8 mouse cellular contexts compared by ENCODE assay signal in the genomic region with DNA sequence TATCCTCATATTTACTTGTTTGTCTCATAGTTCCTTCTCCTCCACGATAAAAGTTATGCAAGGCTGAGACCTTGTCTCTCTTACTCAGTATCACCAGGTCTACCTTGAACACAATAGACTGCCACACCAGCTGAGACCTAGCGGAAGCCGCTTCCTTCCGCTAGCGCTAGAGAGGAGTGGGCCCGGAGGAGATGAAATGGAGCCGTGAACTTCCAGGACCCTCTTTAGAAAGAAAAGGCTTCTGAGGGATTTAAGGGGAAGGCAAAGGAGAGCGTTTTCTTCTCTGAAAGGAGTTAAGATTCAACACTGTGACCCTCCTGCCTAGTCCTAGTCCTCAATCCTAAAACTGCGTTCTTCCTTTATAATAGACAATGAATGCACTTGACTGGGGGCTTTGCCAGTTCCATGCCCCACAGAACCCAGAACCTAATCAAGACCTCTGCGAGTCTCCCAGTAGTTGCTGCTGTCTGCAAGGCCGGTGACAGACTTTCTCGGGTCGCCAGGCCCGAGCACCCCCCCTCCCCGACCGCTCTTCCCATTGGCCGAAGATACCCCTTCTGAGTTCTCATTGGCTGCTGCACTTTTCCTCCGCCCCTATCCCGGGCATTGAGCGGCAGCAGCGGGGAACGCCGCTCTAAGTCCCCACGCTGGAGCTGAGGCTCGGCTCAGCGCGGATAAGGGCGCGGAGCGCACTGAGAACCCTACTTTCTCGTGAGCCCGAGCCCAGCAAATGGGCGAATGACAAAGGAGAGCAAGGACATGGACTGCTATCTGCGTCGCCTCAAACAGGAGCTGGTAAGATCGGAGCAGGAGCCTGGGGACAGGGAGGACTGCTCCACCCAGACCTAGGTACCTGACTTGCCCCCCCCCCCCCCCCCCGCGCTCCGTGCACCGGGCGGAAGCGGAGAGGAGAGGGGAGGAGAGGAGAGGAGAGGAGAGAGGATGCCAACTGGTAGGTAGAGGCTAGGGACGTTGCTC. TPM values are rescaled to one million over a fixed set of nuclear protein-coding genes. Genes with fewer than 3 reads are reported as not detected.
DNase-seq lines count a peak whose midpoint lies in the region; ATAC-seq and TF ChIP-seq lines count a peak whose summit lies in the region.

Inka2 (plus strand) TSS at position 569 of the 978 bp plus-strand sequence.

- no peaks in the 10 kb centered on the region for H3K27me3 ChIP-seq in ES-Bruce4 (ENCODE audit: control insufficient read depth, insufficient read depth, low read length, poor library complexity, severe bottlenecking)
- peaks cover 60% of the 10 kb centered on the region for H3K27me3 ChIP-seq in forebrain, embryonic 10.5 days (ENCODE audit: poor library complexity, severe bottlenecking)
- H3K27me3 ChIP-seq in heart, embryonic 16.5 days (ENCODE audit: control insufficient read depth, insufficient read depth, low read length), result no peaks in the 10 kb centered on the region
- peaks cover 31% of the 10 kb centered on the region for H3K27me3 ChIP-seq in liver, postnatal 0 days (ENCODE audit: insufficient read depth, low read length)
- 0 out of 2 replicates have a peak, but pooled peaks cover 2% of the 10 kb centered on the region for H3K27me3 ChIP-seq in neural tube, embryonic 14.5 days (ENCODE audit: control insufficient read depth, insufficient read depth, low read length)
- no peaks in the 10 kb centered on the region for H3K27me3 ChIP-seq in testis, adult 2 months (ENCODE audit: control insufficient read depth, insufficient read depth, low read length)

- no peaks in the 10 kb centered on the region for H3K9me3 ChIP-seq in ES-Bruce4 (replicated peaks; ENCODE audit: control insufficient read depth, insufficient read depth, low read length, poor library complexity, severe bottlenecking)
- no peaks in the 10 kb centered on the region for H3K9me3 ChIP-seq in forebrain, embryonic 10.5 days
- H3K9me3 ChIP-seq in heart, embryonic 16.5 days (replicated peaks; ENCODE audit: control insufficient read depth, low read length), result no peaks in the 10 kb centered on the region
- no peaks in the 10 kb centered on the region for H3K9me3 ChIP-seq in liver, postnatal 0 days (ENCODE audit: low read length)
- no peaks in the 10 kb centered on the region for H3K9me3 ChIP-seq in neural tube, embryonic 14.5 days (ENCODE audit: control insufficient read depth, low read length)

- peak; percentile 93 for ATAC-seq in heart, embryonic 16.5 days (replicated peaks; ENCODE audit: extremely low read depth, insufficient read depth, low FRiP score)
- peak; percentile 88 for ATAC-seq in liver, postnatal 0 days
- ATAC-seq in neural tube, embryonic 14.5 days (ENCODE audit: low read depth), result peak; percentile 97

- no peaks in the 10 kb centered on the region for H3K4me1 ChIP-seq in ES-Bruce4 (ENCODE audit: control insufficient read depth, insufficient read depth, low read length)
- H3K4me1 ChIP-seq in forebrain, embryonic 10.5 days, result peaks cover 57% of the 10 kb centered on the region
- H3K4me1 ChIP-seq in heart, embryonic 16.5 days (ENCODE audit: control insufficient read depth, insufficient read depth, low read length), result peaks cover 45% of the 10 kb centered on the region
- peaks cover 36% of the 10 kb centered on the region for H3K4me1 ChIP-seq in liver, postnatal 0 days (ENCODE audit: insufficient read depth)
- H3K4me1 ChIP-seq in neural tube, embryonic 14.5 days (ENCODE audit: control insufficient read depth, insufficient read depth, low read length), result peaks cover 6% of the 10 kb centered on the region; the same call in 1 of the 2 replicates
- peaks cover 14% of the 10 kb centered on the region for H3K4me1 ChIP-seq in testis, adult 2 months (ENCODE audit: control insufficient read depth, insufficient read depth, low read length)

- no peak for TF ChIP-seq EP300 in ES-Bruce4 (IDR thresholded peaks at IDR 0.05; ENCODE audit: insufficient read depth, low read depth, low read length)
- no peak for TF ChIP-seq EP300 in liver, postnatal 0 days (IDR thresholded peaks at IDR 0.05; ENCODE audit: low read depth)

- no peak for TF ChIP-seq CTCF in ES-Bruce4 (IDR thresholded peaks at IDR 0.05; ENCODE audit: low read depth, low read length)
- no peak for TF ChIP-seq CTCF in liver, postnatal 0 days (IDR thresholded peaks at IDR 0.05; ENCODE audit: low read depth)
- TF ChIP-seq CTCF in testis, adult 2 months (IDR thresholded peaks at IDR 0.05; ENCODE audit: control insufficient read depth, insufficient read depth, insufficient replicate concordance, low read depth, low read length), result no peak

- DNase-seq in c-Kit-positive CD71-negative TER-119-negative erythroid progenitor cells, embryonic 14.5 days (ENCODE audit: low read depth), result peak; percentile 70
- peak; percentile 83 for DNase-seq in forebrain, embryonic 10.5 days (ENCODE audit: extremely low spot score, low spot score)
- DNase-seq in kidney, postnatal 25 days, result peak; percentile 78 to 90
- peak; percentile 79 for DNase-seq in liver, postnatal 0 days

- 1% methylated on average over 40 of the region's 43 CpGs for WGBS in forebrain, embryonic 10.5 days
- WGBS in heart, embryonic 16.5 days, result 5% methylated on average over 41 of the region's 43 CpGs
- WGBS in liver, postnatal 0 days (ENCODE audit: insufficient replicate concordance), result 6% methylated on average over 37 of the region's 43 CpGs
- WGBS in neural tube, embryonic 14.5 days, result 3% methylated on average over 38 of the region's 43 CpGs

- peak within 1 kb of the TSS; percentile 79 for H3K9ac ChIP-seq in ES-Bruce4 (ENCODE audit: low read depth, poor library complexity, severe bottlenecking)
- H3K9ac ChIP-seq in heart, embryonic 16.5 days (ENCODE audit: low read length), result peak within 1 kb of the TSS; percentile 81
- H3K9ac ChIP-seq in liver, postnatal 0 days (replicated peaks), result peak within 1 kb of the TSS; percentile 61
- H3K9ac ChIP-seq in neural tube, embryonic 14.5 days (replicated peaks; ENCODE audit: low read depth, low read length), result peak within 1 kb of the TSS; percentile 52

- no peak within 1 kb of the TSS for H3K27ac ChIP-seq in ES-Bruce4 (ENCODE audit: insufficient read depth, low read length)
- H3K27ac ChIP-seq in forebrain, embryonic 10.5 days, result peak within 1 kb of the TSS; percentile 79
- peak within 1 kb of the TSS; percentile 72 for H3K27ac ChIP-seq in heart, embryonic 16.5 days (ENCODE audit: low read length)
- H3K27ac ChIP-seq in liver, postnatal 0 days (ENCODE audit: low read depth), result no peak within 1 kb of the TSS
- H3K27ac ChIP-seq in neural tube, embryonic 14.5 days (ENCODE audit: low read depth, low read length), result no peak within 1 kb of the TSS
- H3K27ac ChIP-seq in testis, adult 2 months (ENCODE audit: control insufficient read depth, insufficient read depth, low read depth, low read length), result no peak within 1 kb of the TSS

- H3K4me3 ChIP-seq in ES-Bruce4 (ENCODE audit: low read depth, low read length), result peak within 1 kb of the TSS; percentile 88
- H3K4me3 ChIP-seq in forebrain, embryonic 10.5 days, result peak within 1 kb of the TSS; percentile 60
- peak within 1 kb of the TSS; percentile 68 for H3K4me3 ChIP-seq in heart, embryonic 16.5 days (ENCODE audit: low read length)
- H3K4me3 ChIP-seq in liver, postnatal 0 days (ENCODE audit: low read depth, low read length), result peak within 1 kb of the TSS; percentile 62
- peak within 1 kb of the TSS; percentile 37 for H3K4me3 ChIP-seq in neural tube, embryonic 14.5 days (ENCODE audit: low read depth, low read length)
- H3K4me3 ChIP-seq in testis, adult 2 months (ENCODE audit: control insufficient read depth, low read depth, low read length), result peak within 1 kb of the TSS; percentile 84

- peak within 1 kb of the TSS; percentile 79 for H3K4me2 ChIP-seq in heart, embryonic 16.5 days (ENCODE audit: low read depth, low read length)
- peak within 1 kb of the TSS; percentile 95 for H3K4me2 ChIP-seq in liver, postnatal 0 days (ENCODE audit: low read depth, low read length)
- peak within 1 kb of the TSS; percentile 92 for H3K4me2 ChIP-seq in neural tube, embryonic 14.5 days (ENCODE audit: low read depth, low read length)

- no peaks in the 10 kb centered on the region for H3K36me3 ChIP-seq in ES-Bruce4 (ENCODE audit: control insufficient read depth, insufficient read depth, low read length, poor library complexity, severe bottlenecking)
- no peaks in the 10 kb centered on the region for H3K36me3 ChIP-seq in forebrain, embryonic 10.5 days (replicated peaks)
- H3K36me3 ChIP-seq in heart, embryonic 16.5 days (ENCODE audit: control insufficient read depth, insufficient read depth), result no peaks in the 10 kb centered on the region
- no peaks in the 10 kb centered on the region for H3K36me3 ChIP-seq in liver, postnatal 0 days (replicated peaks; ENCODE audit: insufficient read depth, low read length)
- no peaks in the 10 kb centered on the region for H3K36me3 ChIP-seq in neural tube, embryonic 14.5 days (ENCODE audit: control insufficient read depth, insufficient read depth, low read length)
- no peaks in the 10 kb centered on the region for H3K36me3 ChIP-seq in testis, adult 2 months (ENCODE audit: control insufficient read depth, insufficient read depth, low read length)

- TF ChIP-seq POLR2A in ES-Bruce4 (IDR thresholded peaks at IDR 0.05; ENCODE audit: insufficient read depth, low read length), result no peak
- TF ChIP-seq POLR2A in testis, adult 2 months (IDR thresholded peaks at IDR 0.05; ENCODE audit: control insufficient read depth, low read depth, low read length), result no peak

RNA-seq across cellular contexts. Expression of gene Inka2, which starts in this region (rescaled TPM):
- 2.9 and 4.3 TPM in 2 replicates for polyA plus RNA-seq in ES-Bruce4 (2011; ENCODE audit: insufficient read depth, insufficient read length, low read depth, missing spikeins)
- polyA plus RNA-seq in forebrain, embryonic 10.5 days (2016; fragmentation: Nextera tagmentation; extraction: Ambion mirVana), result 1.5 and 2.0 TPM in 2 replicates
- polyA plus RNA-seq in heart, embryonic 16.5 days (2015; fragmentation: Nextera tagmentation; extraction: Ambion mirVana), result 2.9 and 3.3 TPM in 2 replicates
- polyA plus RNA-seq in liver, postnatal 0 days (2015; fragmentation: Nextera tagmentation; extraction: Ambion mirVana), result 0.13 and 0.17 TPM in 2 replicates
- polyA plus RNA-seq in neural tube, embryonic 14.5 days (2014; fragmentation: Nextera tagmentation; extraction: Ambion mirVana), result 3.1 and 3.6 TPM in 2 replicates
- polyA plus RNA-seq in testis, adult 2 months (2012; rRNA removed), result 0.30 and 0.32 TPM in 2 replicates

Comparison
In these comparisons a context has a peak if more than half of its experiments do, and no peak if none do; other contexts are left out.
1. Peak in DNase-seq, ATAC-seq, H3K4me3 ChIP-seq, H3K9ac ChIP-seq and H3K4me2 ChIP-seq in liver, postnatal 0 days; RNA of the gene not detected or under 1 TPM.
2. H3K27ac ChIP-seq: peak in forebrain, embryonic 10.5 days (single experiment) and heart, embryonic 16.5 days (single experiment); none in ES-Bruce4 (single experiment), liver, postnatal 0 days (single experiment), neural tube, embryonic 14.5 days (single experiment) and testis, adult 2 months (single experiment).
3. H3K4me3 ChIP-seq: peak in every context shown above with its lines; median percentile 88 in ES-Bruce4; 84 in testis, adult 2 months; 68 in heart, embryonic 16.5 days; 62 in liver, postnatal 0 days; 60 in forebrain, embryonic 10.5 days; 37 in neural tube, embryonic 14.5 days.
4. Peak in every context shown above with its lines, with median percentiles within 50 percentile points of each other: H3K9ac ChIP-seq, DNase-seq, ATAC-seq and H3K4me2 ChIP-seq.